Mouse (Mus musculus) liver, postnatal 0 days (tissue): ENCODE measurements around the gene Men1.

Experiments
- CTCF ChIP-seq: sonication (generic); IDR thresholded peaks from 2 replicates; pipeline ENCODE4 v1.5.1; 2016; ENCODE audit warnings: antibody characterized with exemption, low read depth
- EP300 ChIP-seq: IDR thresholded peaks from 2 replicates; pipeline ENCODE4 v1.6.1; 2016; ENCODE audit warnings: antibody characterized with exemption, low read depth, mild to moderate bottlenecking

DNA sequence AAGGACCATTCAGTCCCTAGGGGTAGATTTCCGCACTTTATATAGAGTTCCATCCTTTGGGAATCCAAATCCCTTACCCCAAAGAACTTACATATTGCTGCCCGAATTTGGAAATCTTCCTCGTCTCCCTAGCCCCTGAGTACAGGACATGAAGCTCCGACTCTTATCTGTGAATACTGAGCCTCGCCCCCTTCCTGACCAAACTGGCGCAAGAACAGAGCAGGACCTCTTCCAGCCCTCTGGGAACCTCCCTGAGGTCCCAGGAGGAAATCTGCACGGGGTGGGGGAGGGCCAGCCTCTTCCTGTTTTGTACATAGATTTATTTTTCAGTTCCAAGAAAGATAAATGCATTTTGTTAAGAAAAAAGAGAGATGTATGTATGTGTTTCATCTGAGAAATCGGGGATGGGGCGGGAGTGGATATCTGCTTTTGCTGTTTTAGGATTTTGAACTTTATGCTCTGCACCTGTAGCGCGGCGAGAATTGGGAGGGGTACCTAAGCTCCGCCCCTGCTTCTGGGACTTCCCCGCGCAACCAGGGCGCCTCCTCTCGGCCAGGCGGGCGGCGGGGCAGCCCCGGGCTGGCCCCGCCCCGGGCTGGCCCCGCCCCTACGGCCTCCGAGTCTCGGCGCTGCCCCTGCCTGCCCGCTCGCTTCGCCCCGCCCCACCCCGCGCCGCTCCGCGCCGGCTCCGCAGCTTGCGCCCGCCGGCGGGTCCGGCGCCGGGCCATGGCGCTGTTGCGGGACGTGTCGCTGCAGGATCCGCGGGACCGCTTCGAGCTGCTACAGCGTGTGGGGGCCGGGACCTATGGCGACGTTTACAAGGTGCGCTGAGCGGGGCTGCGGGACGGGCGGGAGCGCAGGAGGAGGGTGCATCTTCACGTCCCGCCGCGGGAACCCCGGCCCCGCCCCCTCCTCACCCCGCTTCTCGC, 6.0 kb downstream of the Men1 start, which contains the start of gene Map4k2:
- peak; percentile 50; the same call in 1 of the 2 replicates for TF ChIP-seq CTCF
- peak; percentile 38; the same call in 1 of the 2 replicates for TF ChIP-seq EP300
